Mouse (Mus musculus) layer of hippocampus, adult 18-20 months (tissue): ENCODE data around the gene 1810049J17Rik. TPM values are rescaled to one million over a fixed set of nuclear protein-coding genes. Genes with fewer than 3 reads are reported as not detected.
"Not testable (repeated sequence)": the region's sequence is repeated elsewhere in the genome, so short reads cannot be mapped to it uniquely, and the experiment has no call there.

Source experiments
- DNase-seq, 2 experiments: peaks; one replicate each; pipeline ENCODE4 v3.0.0; 2022; ENCODE audit warnings: low spot score in 2 of 2
- long read RNA-seq: library from polyadenylated mRNA; stranded (forward); transcript quantifications from one replicate; pipeline ENCODE4 v2.0.0, GENCODE M21; 2021
- total RNA-seq, 2 experiments: library from RNA; stranded (reverse); gene quantifications; 2 replicates each; pipeline ENCODE4 v1.2.3; 2021

The 1810049J17Rik gene
- 1 to 10 TPM in 1 of 2 experiments, not detected in 1; 2.5 TPM for total RNA-seq
- long read RNA-seq, partial matches to known transcripts, result 0 of 1 reads
- long read RNA-seq, other reads (novel, unspliced or antisense), result 0 of 1 reads

GRCm38 (mm10) chr15:12321788-12322621, at the start of gene 1810049J17Rik:
Gene 1810049J17Rik (minus strand): TSS chr15:12321899.
- peak in 1 of 2 experiments; percentile 30 for DNase-seq

- peak; percentile 42 to 86 for DNase-seq
These were observed 49.5 kb upstream of the 1810049J17Rik start for GRCm38 (mm10) chr15:12371183-12371582.

GRCm38 (mm10) chr15:12370096-12370495, 48.4 kb upstream of the 1810049J17Rik start:
- DNase-seq, result peak in 1 of 2 experiments; percentile 23

GRCm38 (mm10) chr15:12368850-12369249, 47.2 kb upstream of the 1810049J17Rik start:
- no peak for DNase-seq

- DNase-seq, result no peak
These were observed 46.7 kb upstream of the 1810049J17Rik start for GRCm38 (mm10) chr15:12368357-12368756.

- no peak for DNase-seq
These were observed 45.8 kb upstream of the 1810049J17Rik start for GRCm38 (mm10) chr15:12367306-12368080.

- DNase-seq, result not testable (repeated sequence)
These were observed 45.0 kb upstream of the 1810049J17Rik start for GRCm38 (mm10) chr15:12366580-12367305.

GRCm38 (mm10) chr15:12366072-12366469, 44.4 kb upstream of the 1810049J17Rik start:
- peak; percentile 79 to 90 for DNase-seq

- no peak for DNase-seq
These were observed 43.8 kb upstream of the 1810049J17Rik start for GRCm38 (mm10) chr15:12365416-12366071.

GRCm38 (mm10) chr15:12364096-12364495, 42.4 kb upstream of the 1810049J17Rik start:
- DNase-seq, result no peak

GRCm38 (mm10) chr15:12362701-12363040, 41.0 kb upstream of the 1810049J17Rik start:
- peak; percentile 24 to 64 for DNase-seq

- DNase-seq, result peak; percentile 37 to 81
These were observed 40.5 kb upstream of the 1810049J17Rik start for GRCm38 (mm10) chr15:12362001-12362700.

- DNase-seq, result no peak
These were observed 39.0 kb upstream of the 1810049J17Rik start for GRCm38 (mm10) chr15:12360519-12361212.

- DNase-seq, result no peak
These were observed 36.7 kb upstream of the 1810049J17Rik start for GRCm38 (mm10) chr15:12358384-12358783.

- no peak for DNase-seq
These were observed 35.8 kb upstream of the 1810049J17Rik start for GRCm38 (mm10) chr15:12357459-12357858.

GRCm38 (mm10) chr15:12355907-12356306, 34.2 kb upstream of the 1810049J17Rik start:
- no peak for DNase-seq

GRCm38 (mm10) chr15:12355261-12355660, 33.6 kb upstream of the 1810049J17Rik start:
- DNase-seq, result no peak

GRCm38 (mm10) chr15:12354281-12354810, 32.6 kb upstream of the 1810049J17Rik start:
- DNase-seq, result no peak

GRCm38 (mm10) chr15:12351470-12351869, 29.8 kb upstream of the 1810049J17Rik start:
- no peak for DNase-seq
